Mouse (Mus musculus) ovary, postnatal 14 days (tissue): ENCODE measurements around the gene Flg2.

ENCODE experiments used
- DNase-seq: peaks from one replicate; pipeline ENCODE4 v3.0.0; 2022; ENCODE audit warnings: low spot score

Gene Flg2

GRCm38 (mm10) chr3:93196978-93197377 is at the start of gene Flg2:
Gene Flg2 (plus strand): TSS chr3:93197278.
- DNase-seq: no peak

GRCm38 (mm10) chr3:93162502-93162901 is 34.6 kb upstream of the Flg2 start:
- no peak for DNase-seq

GRCm38 (mm10) chr3:93162996-93163592 is 34.0 kb upstream of the Flg2 start:
- no peak for DNase-seq

DNA sequence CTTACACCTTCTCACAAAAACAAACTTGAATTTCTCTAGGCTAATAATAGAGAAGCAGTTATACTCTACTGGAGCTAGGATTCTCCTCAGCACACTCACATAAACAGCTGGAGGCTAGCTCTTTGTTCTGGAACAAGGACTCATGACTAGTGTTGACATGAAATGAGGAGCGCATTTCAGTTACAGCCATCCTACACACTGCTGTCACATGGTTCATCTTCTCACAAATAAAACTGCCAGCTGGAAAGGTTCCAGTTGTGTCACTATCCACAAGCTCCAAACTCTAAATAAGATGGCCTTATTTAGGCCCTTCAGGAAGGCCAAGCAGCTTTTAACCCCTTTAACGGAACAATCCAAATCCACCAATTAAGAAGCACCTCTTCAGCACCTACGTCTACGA is 16.2 kb upstream of the Flg2 start:
- DNase-seq: no peak

GRCm38 (mm10) chr3:93201955-93202354 is 4.9 kb downstream of the Flg2 start:
- DNase-seq: no peak

GRCm38 (mm10) chr3:93202499-93202898 is 5.4 kb downstream of the Flg2 start:
- DNase-seq: no peak
